Mouse (Mus musculus): ENCODE measurements around the gene Afap1l2. TPM values are rescaled to one million over a fixed set of nuclear protein-coding genes. Genes with fewer than 3 reads are reported as not detected.

The Afap1l2 gene
- polyA plus RNA-seq, 1 experiment from 2014 or later, result 15.5 TPM

DNA sequence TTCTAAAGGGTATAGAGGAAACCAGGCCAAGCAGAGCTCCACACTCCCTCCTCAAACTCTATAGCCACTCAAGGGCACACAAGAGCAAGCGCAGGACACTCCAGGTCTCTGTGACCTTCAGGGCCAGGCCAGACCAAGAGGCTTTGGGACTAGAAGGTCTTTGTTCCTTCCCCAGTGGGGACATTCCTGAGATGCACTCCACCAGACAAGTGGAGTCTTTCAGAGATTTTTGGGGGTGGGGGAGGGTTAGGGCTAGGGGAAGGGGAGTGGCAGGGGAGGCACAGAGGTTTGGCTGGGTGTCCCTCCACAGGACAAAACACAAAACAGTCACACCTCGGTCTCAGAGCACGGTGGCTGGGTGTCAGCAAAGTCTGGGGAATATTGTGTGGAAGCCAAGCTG lies 48.4 kb downstream of the Afap1l2 start:
- ATAC-seq (peak; percentile 32), DNase-seq (ENCODE audit: low spot score) (peak; percentile 35)
- Histone ChIP-seq H3K4me3 (ENCODE audit: low read depth, low read length) (no peak overlapping the region), H3K9me3 (ENCODE audit: low read length) (no peaks in the 10 kb centered on the region), H3K9ac (replicated peaks; ENCODE audit: low read depth) (no peak overlapping the region), H3K36me3 (ENCODE audit: insufficient read depth, low read length) (no peaks in the 10 kb centered on the region), H3K4me1 (ENCODE audit: insufficient read depth, low read depth, low read length) (peaks cover 6% of the 10 kb centered on the region; the same call in 1 of the 2 replicates), H3K27ac (ENCODE audit: low read length) (peak overlapping the region; percentile 63; the same call in 1 of the 2 replicates), H3K27me3 (replicated peaks; ENCODE audit: insufficient read depth, low read length) (no peaks in the 10 kb centered on the region), H3K4me2 (replicated peaks; ENCODE audit: low read depth, low read length) (no peak overlapping the region)
- no peak for TF ChIP-seq CTCF (IDR thresholded peaks at IDR 0.05)
- no peak for TF ChIP-seq EP300 (IDR thresholded peaks at IDR 0.05)
- WGBS, result 41% methylated on average over 3 of the region's 3 CpGs

DNA sequence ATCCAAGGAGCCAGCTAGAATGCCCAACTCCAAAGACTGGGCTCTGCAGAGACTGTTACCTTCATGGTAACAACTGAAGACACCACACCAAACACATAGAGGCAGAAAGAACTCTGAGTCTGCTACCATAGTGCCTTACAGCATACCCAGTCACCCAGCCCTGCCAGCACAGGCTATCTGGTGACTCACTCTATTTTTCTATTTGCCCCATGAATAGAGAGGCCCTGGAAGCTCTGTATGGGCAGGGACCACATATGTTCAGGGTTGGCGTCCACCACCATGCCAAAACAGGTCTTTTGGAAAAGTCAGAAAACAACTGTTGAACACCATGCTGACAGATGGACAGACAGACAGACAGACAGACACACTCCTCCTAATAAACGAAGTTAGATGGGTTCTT lies 49.0 kb downstream of the Afap1l2 start:
- Histone ChIP-seq H3K27ac (ENCODE audit: low read length) (peak overlapping the region; percentile 63; the same call in 1 of the 2 replicates), H3K36me3 (ENCODE audit: insufficient read depth, low read length) (no peaks in the 10 kb centered on the region), H3K9me3 (ENCODE audit: low read length) (no peaks in the 10 kb centered on the region), H3K9ac (replicated peaks; ENCODE audit: low read depth) (no peak overlapping the region), H3K27me3 (replicated peaks; ENCODE audit: insufficient read depth, low read length) (no peaks in the 10 kb centered on the region), H3K4me2 (replicated peaks; ENCODE audit: low read depth, low read length) (no peak overlapping the region), H3K4me1 (ENCODE audit: insufficient read depth, low read depth, low read length) (peaks cover 6% of the 10 kb centered on the region; the same call in 1 of the 2 replicates), H3K4me3 (ENCODE audit: low read depth, low read length) (no peak overlapping the region)
- DNase-seq (ENCODE audit: low spot score) (no peak), ATAC-seq (peak; percentile 12)
- no peak for TF ChIP-seq CTCF (IDR thresholded peaks at IDR 0.05)
- TF ChIP-seq EP300 (IDR thresholded peaks at IDR 0.05), result no peak
- WGBS, result 79% methylated on average over 2 of the region's 2 CpGs

DNA sequence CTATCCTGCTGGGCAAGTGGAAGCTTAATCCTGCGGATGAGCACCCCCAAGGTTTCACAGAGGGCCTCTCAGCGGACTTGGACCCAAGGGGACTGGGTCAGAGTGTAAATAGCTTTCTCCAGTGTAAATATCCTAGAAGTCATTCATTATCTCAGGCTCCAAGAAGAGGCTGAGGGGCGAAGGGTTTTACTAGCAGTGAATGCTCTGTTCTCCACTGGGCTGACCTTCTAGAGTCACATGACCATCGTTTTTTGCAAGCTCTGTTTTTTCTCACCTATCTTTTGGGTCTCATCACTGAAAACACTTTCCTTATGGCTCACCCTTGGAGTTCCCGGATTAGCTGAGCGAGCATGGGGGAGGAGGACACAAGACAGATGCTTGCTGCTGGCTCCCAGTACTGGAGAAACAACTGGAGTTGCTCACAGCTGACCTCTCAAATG lies 49.4 kb downstream of the Afap1l2 start:
- Histone ChIP-seq H3K27ac (ENCODE audit: low read length) (no peak overlapping the region), H3K36me3 (ENCODE audit: insufficient read depth, low read length) (no peaks in the 10 kb centered on the region), H3K4me3 (ENCODE audit: low read depth, low read length) (no peak overlapping the region), H3K27me3 (replicated peaks; ENCODE audit: insufficient read depth, low read length) (no peaks in the 10 kb centered on the region), H3K9ac (replicated peaks; ENCODE audit: low read depth) (no peak overlapping the region), H3K4me2 (replicated peaks; ENCODE audit: low read depth, low read length) (no peak overlapping the region), H3K9me3 (ENCODE audit: low read length) (no peaks in the 10 kb centered on the region), H3K4me1 (ENCODE audit: insufficient read depth, low read depth, low read length) (peaks cover 6% of the 10 kb centered on the region; the same call in 1 of the 2 replicates)
- TF ChIP-seq CTCF (IDR thresholded peaks at IDR 0.05), result no peak
- TF ChIP-seq EP300 (IDR thresholded peaks at IDR 0.05), result 0 out of 2 replicates have a peak, but pooled peaks have one; percentile 26
- ATAC-seq (peak; percentile 68), DNase-seq (ENCODE audit: low spot score) (peak; percentile 81)
- 37% methylated on average over 6 of the region's 6 CpGs for WGBS

DNA sequence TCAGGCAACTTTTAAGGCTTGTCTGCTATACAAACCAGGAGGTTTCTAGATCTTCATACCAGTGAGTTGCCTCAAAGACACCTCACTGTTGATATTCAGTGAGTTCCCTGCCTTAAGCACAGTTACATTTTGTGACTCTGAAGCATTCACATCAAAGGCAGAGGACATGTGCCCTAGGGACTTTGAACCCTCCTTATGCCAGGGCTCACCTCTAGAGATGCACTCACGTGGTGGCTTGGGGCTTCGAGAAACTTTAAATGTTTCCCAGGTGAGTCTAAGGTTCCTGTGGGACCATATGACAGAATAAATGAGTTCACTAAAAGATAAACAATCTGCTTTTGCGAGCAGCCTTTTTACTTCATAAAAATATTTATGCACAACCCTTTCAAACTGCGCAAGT lies 50.0 kb downstream of the Afap1l2 start:
- Histone ChIP-seq H3K9me3 (ENCODE audit: low read length) (no peaks in the 10 kb centered on the region), H3K4me3 (ENCODE audit: low read depth, low read length) (no peak overlapping the region), H3K4me2 (replicated peaks; ENCODE audit: low read depth, low read length) (no peak overlapping the region), H3K9ac (replicated peaks; ENCODE audit: low read depth) (no peak overlapping the region), H3K4me1 (ENCODE audit: insufficient read depth, low read depth, low read length) (peaks cover 6% of the 10 kb centered on the region; the same call in 1 of the 2 replicates), H3K27me3 (replicated peaks; ENCODE audit: insufficient read depth, low read length) (no peaks in the 10 kb centered on the region), H3K27ac (ENCODE audit: low read length) (no peak overlapping the region), H3K36me3 (ENCODE audit: insufficient read depth, low read length) (no peaks in the 10 kb centered on the region)
- ATAC-seq (no peak), DNase-seq (ENCODE audit: low spot score) (no peak)
- TF ChIP-seq EP300 (IDR thresholded peaks at IDR 0.05) (no peak), CTCF (IDR thresholded peaks at IDR 0.05) (no peak)
- 67% methylated on average over 4 of the region's 4 CpGs for WGBS

DNA sequence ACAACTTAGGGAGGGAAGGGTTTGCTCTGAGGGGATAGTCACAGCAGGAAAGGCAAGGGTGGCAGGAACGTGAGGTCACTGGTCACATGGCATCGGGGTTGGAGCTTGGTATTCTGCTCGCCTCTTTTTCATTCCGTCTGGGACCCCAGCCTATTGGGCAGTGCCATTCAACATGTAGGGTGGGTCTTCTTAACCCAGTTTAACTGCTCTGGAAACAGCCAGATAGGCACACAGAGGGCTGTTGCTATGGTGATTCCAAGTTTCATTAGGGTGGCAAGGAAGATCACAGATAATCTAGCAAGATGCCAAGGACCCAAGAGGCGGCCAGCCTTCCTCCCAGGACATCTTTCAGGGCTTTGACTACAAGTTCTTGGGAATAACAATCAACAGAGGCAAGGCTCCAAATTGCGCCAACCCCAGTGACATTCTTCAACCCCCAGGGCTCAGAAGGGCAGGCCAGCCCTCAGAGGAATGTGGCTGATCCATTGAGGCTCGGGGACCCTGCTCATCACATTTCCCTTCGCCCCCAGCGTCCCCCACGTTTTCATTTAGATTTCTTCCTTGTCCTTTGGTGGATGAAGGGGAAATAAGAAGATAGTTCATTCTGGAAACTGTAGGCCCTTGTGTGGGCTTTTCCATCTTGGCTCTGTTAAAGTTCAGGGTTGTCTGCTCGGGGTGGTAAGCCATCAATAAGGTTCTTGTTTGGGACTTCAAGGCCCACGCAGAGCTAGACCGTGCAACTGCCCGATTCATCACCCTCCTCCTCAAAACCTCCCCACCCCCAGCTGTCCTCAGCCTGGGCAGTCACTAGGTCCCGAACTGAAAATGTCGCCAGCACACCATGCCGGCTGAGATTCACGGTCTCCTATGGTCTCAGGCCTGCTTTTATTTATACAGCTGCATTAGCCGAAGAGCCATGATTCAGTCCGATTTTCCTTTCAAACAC lies 52.2 kb downstream of the Afap1l2 start:
- ATAC-seq (no peak), DNase-seq (ENCODE audit: low spot score) (no peak)
- Histone ChIP-seq H3K4me3 (ENCODE audit: low read depth, low read length) (no peak overlapping the region), H3K4me1 (ENCODE audit: insufficient read depth, low read depth, low read length) (peaks cover 6% of the 10 kb centered on the region; the same call in 1 of the 2 replicates), H3K27me3 (replicated peaks; ENCODE audit: insufficient read depth, low read length) (no peaks in the 10 kb centered on the region), H3K4me2 (replicated peaks; ENCODE audit: low read depth, low read length) (no peak overlapping the region), H3K9me3 (ENCODE audit: low read length) (no peaks in the 10 kb centered on the region), H3K27ac (ENCODE audit: low read length) (no peak overlapping the region), H3K9ac (replicated peaks; ENCODE audit: low read depth) (no peak overlapping the region), H3K36me3 (ENCODE audit: insufficient read depth, low read length) (no peaks in the 10 kb centered on the region)
- WGBS, result 80% methylated on average over 20 of the region's 20 CpGs
- TF ChIP-seq CTCF (IDR thresholded peaks at IDR 0.05), result no peak
- no peak for TF ChIP-seq EP300 (IDR thresholded peaks at IDR 0.05)

DNA sequence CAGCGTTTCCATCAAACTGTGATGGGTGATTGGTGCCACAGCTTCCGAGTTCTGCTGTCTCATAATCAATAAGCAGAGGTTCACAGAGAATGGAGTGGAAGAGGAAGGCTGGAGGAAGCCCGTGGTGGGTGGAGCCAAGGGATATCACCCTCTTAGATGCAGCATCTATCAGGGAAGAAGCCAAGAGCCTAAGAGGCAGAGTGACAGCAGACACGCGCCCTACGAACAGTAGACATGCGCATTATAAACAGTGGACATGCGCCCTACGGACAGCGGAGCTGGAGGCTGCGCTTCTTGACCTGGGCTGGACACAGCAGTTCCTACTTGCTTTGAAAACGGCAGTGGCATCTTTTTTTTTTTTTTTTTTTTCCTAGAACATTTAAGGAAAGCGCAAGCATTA lies 53.2 kb downstream of the Afap1l2 start:
- no peak for TF ChIP-seq CTCF (IDR thresholded peaks at IDR 0.05)
- no peak for TF ChIP-seq EP300 (IDR thresholded peaks at IDR 0.05)
- DNase-seq (ENCODE audit: low spot score) (no peak), ATAC-seq (no peak)
- Histone ChIP-seq H3K9ac (replicated peaks; ENCODE audit: low read depth) (no peak overlapping the region), H3K36me3 (ENCODE audit: insufficient read depth, low read length) (no peaks in the 10 kb centered on the region), H3K27ac (ENCODE audit: low read length) (no peak overlapping the region; the same call in 1 of the 2 replicates), H3K4me1 (ENCODE audit: insufficient read depth, low read depth, low read length) (peaks cover 6% of the 10 kb centered on the region; the same call in 1 of the 2 replicates), H3K9me3 (ENCODE audit: low read length) (no peaks in the 10 kb centered on the region), H3K27me3 (replicated peaks; ENCODE audit: insufficient read depth, low read length) (no peaks in the 10 kb centered on the region), H3K4me2 (replicated peaks; ENCODE audit: low read depth, low read length) (no peak overlapping the region), H3K4me3 (ENCODE audit: low read depth, low read length) (no peak overlapping the region)
- WGBS, result 84% methylated on average over 13 of the region's 13 CpGs

All from lung, postnatal 0 days (tissue).